Mouse (Mus musculus) telencephalon, adult 2 months (tissue): ENCODE results near the gene Krt6b.
"Not testable (repeated sequence)": the region's sequence is repeated elsewhere in the genome, so short reads cannot be mapped to it uniquely, and the experiment has no call there.

Experiments
- DNase-seq: peaks from one replicate; pipeline ENCODE4 v3.0.0-alpha.2; 2011; ENCODE audit warnings: low read depth, low spot score

Krt6b gene

DNA sequence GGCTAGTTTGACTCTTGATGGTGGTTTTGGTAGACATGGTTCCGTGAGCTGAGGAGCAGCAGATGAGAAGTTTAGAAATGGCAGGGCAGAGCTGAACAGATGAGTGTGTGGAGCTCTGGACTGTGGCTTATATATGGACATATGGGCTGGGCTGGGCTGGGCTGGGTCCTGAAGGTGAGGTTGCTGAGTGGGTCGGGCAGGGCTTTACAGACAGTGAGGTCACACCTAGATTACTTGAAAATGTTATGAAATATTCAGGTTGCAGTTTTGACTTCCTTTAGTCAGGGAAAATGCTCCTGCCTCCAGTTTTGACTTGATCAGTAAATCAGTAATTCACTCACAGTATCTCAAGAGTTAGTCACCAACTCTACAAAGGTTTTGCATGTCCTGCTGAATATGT is at the start of gene Krt6b:
Gene Krt6b (minus strand): TSS at position 101 of the 400 bp plus-strand sequence.
- no peak for DNase-seq

- no peak for DNase-seq
Observed at GRCm38 (mm10) chr15:101724686-101725085, 44.6 kb upstream of the Krt6b start.

DNA sequence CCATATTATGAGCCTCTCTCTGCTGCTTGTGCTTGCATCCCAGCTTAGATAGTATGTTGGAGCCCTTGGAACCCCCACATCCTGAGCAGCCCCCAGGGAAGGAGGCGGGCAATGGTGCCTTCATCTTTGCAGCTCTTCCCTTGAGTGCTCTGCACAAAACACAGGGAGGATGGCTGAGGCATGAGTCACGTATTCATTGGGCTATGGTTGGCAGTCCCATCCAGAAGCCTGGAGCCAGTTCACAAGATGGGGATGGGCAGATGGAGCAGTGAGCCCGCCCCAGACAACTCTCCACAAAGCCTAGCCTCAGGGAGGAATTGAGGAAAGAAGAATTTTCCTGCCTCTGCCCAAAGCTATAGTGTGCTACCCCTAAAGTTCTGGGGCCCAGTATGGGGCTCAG is 35.7 kb upstream of the Krt6b start:
- DNase-seq = no peak

DNA sequence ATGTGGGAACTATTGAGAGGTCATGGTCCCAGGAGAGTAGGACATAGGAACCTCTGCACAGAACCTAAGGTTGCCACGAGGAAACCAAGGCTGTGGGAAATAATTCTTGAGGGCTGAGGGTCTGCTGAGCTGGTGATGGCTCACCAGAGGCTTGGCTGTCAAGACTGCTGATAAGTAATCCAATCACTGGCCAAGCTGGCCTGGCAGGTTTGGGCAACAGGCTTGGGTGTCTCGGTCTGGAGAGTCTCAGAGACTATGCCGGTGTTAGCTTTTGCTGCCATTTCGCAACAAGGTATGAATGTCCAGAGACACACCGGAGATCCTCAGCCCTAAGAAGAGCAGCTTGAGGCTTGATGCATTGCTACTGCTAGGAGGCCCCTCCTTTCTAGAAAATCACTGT is 34.3 kb upstream of the Krt6b start:
- no peak for DNase-seq

DNA sequence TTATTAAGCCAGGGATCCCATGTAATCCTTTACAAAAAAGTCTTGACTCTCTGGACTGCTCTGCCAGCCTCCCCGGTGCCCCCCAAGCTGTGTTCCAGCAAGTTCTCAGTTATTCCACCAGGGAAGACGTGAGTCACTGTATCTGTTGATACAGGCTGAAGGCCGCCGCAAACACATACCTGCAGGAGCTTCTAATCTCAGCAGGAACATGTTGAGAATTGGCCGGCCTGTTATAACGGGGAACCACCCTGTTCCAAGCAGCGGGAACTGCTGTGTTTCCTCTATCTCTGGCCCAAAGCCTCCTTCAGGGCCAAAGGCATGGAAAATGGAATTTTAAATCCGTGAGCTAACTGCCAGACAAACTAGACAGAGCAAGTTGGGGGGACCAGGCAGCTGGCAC is 33.6 kb upstream of the Krt6b start:
- no peak for DNase-seq

DNA sequence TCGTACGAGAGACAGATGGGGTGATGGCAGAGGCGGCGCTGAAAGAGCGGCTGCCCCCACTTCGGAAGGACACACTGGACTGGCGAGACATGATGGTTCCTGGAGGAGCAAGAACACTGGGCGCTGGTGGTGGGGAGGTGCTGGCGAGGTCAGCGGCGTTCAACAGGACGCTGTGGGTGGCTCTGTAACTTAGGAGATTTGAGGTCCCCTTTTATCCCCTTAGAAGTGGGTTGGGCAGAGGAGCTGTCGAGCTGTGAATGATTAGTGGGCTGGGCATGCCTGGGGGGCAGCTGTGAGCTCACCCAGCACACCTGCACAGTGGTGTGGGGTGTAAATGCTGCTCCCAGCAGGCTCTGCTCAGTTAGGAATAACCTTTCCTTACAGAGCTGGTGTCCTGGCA is 32.6 kb upstream of the Krt6b start, which contains the start of gene Krt5:
Gene Krt5 (minus strand): TSS at position 179 of the 400 bp plus-strand sequence.
- no peak for DNase-seq

DNA sequence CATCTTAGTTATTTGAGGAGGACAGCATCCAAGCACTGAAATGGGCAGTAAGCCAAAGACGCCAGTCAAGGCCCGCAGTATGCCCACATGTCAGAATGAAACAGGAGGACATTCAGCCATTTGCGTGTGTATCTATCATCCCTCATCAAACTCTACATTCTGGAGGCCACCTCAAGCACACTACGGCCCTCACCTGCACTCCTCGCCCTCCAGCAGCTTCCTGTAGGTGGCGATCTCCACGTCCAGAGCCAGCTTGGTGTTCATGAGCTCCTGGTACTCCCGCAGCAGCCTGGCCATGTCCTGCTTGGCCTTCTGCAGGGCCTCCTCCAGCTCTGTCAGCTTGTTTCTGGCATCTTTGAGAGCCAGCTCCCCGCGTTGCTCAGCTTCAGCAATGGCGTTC is 28.6 kb upstream of the Krt6b start:
- DNase-seq = no peak

DNA sequence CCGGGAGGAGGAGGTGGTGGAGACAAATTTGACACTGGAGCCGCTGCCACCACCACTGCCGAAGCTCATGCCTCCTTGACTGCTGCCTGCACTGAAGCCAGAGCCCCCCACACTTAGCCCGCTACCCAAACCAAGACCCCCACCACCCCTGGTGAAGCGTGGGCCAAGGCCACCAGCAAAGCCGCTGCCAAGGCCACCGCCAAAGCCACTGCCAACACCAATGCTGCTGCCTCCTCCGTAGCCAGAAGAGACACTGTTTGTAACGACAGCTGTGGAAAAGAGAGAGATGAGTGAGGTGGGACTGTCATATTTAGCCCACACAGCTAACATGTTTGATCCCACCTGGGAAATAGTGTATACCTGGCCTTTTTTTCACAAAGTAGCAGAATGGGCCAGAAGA is 27.4 kb upstream of the Krt6b start:
- DNase-seq = no peak

DNA sequence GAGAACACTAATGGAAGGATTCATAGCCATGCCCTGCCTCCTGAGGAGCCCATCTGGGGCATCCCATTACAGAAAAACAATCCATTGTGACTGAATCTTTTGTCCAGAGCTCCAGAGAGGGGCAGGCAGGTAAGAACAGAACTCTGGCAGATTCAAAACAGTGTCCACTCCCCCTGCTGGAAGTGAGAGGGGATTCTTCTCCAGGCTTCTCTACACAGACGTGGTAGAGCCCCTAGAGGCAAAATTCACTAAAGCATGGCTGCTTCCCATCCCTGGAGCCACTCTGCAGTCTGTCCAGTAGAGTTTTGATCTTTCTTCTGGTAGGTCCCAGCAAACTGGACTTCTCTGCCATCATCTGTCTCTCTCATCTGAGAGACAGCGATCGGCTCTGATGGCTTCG is 24.0 kb upstream of the Krt6b start:
- DNase-seq = no peak

DNA sequence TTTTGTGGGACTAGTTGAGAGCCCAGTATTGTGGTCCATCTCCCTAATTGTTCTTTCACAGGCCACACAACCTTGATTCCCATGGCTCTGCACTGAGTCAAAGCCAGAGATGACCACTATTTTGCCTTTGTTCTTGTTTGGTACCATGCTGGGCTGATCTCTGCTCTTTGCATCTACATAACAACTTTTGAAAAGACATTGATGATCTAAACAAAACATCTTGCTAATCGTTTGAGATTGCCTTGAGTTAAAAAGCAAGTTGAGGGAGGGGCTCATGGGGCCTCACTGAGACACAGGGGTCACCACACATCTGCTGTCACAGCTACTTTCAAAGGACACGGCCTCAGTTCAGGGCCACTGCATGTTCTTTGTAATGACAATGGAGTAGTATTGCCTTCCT is 22.3 kb upstream of the Krt6b start:
- DNase-seq = no peak

DNA sequence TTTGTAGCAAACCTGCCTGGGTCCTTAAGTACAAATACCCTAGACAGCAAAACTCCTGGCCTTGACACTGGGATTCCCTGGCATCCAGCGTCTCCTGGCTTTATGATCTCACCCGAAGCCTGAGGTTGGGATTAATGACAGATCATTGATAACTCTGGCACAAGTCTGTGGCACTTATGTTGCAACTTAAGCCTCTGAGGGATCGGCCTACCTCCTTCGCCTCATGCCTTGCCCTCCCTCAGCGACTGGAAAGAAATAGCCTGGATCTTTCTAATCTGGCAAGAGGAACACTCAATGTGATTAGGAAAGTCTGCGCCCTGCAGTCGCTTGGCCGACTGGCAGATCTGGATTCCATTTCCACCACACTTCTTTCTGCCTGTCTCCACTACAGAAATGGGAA is 19.8 kb upstream of the Krt6b start:
- no peak for DNase-seq

GRCm38 (mm10) chr15:101699192-101699591 is 19.1 kb upstream of the Krt6b start:
- DNase-seq = no peak

DNA sequence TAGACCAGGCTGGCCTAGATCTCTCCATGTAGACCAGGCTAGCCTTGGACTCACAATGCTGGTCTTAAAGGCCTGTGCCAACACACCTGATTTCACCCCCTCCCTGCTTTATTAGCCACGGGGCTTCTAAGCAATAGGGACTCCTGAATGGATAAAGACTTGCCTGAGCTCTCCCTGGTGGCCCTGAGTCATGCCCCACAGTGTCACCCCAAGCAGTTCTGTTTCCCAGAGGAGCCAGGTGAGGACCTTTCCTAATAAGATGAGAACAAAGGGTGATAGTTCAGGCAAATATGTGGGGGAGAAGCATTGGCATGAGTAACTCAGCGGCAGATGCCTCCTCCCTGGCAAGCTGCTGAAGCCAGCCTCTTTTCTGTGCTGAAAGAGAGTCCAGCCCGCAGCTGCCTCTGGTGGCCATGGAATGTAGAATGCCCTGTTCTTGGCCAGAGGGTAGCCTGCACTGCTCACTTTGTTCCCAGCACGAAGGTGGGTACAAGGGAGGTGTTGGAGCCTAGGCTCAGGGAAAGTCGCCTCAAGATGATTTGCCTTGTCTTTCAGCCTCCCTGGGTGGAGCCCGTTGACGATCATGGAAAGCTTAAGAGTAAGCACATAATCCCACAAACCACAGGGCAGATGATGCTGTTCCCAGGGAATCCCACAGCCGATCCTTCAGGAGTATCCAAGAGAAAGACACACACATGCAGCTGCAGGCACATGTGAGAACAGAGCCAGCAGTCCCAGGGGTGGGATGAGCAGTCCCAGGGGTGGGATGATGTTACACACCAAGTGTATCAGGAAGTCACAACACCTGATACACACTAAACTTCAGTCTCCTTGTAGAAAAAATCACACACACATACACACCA is 17.5 kb upstream of the Krt6b start:
- DNase-seq = no peak

GRCm38 (mm10) chr15:101694207-101694606 is 14.1 kb upstream of the Krt6b start, which contains the start of gene Krt6a:
Gene Krt6a, minus strand, starts transcription at chr15:101694307.
- DNase-seq = no peak

DNA sequence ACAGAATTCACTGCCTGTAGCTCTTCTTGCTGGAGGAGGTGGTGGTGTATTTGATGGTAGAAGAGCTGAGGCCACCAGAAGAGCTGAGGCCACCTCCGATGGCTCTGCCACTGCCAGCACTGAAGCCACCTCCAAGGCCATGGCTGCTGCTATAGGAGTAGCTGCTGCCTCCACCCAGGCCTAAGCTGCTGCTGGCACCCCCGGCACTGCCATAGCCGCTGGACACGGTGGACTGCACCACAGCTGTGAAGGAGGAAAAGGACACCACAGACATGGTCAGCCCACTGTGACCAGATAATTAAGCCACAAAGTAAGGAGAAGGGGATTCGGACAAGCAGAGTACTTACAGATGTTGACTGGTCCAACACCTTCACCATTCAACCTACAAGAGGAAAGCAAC is 10.4 kb upstream of the Krt6b start:
- DNase-seq = not testable (repeated sequence)

DNA sequence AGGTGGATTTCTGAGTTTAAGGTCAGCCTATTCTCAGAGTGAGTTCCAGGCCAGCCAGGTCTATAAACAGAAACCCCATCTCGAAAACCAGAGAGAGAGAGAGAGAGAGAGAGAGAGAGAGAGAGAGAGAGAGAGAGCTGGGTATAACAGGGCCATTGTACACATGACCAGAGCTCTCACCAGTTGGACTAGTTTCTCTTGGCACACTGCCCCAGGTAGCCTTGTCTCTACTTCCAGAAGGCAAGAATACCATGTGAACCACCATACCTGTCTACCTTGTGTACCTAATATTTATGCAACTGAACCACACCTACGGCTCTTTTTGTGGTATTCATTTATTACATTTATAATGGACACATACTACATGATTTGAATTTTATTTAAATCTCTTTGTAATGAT is 8.1 kb upstream of the Krt6b start:
- no peak for DNase-seq

DNA sequence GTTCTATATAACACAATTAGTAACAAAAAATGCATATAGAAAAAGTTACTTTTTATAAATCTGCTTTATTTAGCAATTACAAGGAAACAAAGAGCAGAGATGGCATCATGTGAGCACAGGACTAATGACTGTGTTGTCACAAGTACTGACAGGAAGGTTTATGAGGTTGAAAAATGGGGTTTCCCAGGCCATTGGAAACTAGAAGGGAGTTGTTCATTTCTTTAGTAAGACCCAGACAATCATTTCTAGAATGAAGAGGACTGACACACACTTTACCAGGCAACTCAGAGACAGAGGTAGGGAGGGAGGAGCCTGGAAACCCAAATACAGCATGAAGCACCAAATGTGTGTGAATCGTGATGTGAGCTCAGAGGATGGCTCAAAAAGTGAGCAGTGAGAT is 4.1 kb downstream of the Krt6b start:
- no peak for DNase-seq

- no peak for DNase-seq
Observed at GRCm38 (mm10) chr15:101652736-101653265, 27.3 kb downstream of the Krt6b start.

GRCm38 (mm10) chr15:101647280-101647679 is 32.8 kb downstream of the Krt6b start, which contains the start of gene Gm5478:
Gene Gm5478, minus strand, starts transcription at chr15:101647380.
- DNase-seq = no peak

DNA sequence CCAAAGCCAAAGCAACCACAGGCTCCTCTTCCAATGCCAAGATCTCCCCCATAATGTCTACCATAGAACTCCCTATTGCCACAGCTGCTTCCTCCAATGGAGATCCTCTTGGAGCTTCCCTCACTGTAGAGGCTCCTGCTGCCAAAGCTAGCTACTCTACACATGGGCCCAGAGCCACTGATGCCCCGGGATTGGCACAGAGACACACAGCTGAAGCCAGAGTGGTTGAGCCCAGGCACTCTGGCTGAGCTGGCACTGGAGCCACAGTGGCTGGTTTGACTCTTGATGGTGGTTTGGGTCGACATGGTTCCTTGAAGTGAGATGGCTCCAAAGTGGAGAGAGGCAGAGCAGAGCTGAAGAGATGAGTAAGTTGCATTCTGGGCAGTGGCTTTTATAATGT is 52.2 kb downstream of the Krt6b start, which contains the start of gene Gm5414:
Gene Gm5414 (minus strand): TSS at position 305 of the 400 bp plus-strand sequence.
- DNase-seq = no peak
